Mouse (Mus musculus) bone marrow, adult 2 months (tissue): ENCODE results near the gene Aspm. TPM values are rescaled to one million over a fixed set of nuclear protein-coding genes. Genes with fewer than 3 reads are reported as not detected.
"Not testable (repeated sequence)": the region's sequence is repeated elsewhere in the genome, so short reads cannot be mapped to it uniquely, and the experiment has no call there.

ENCODE experiments used
- H3K27ac ChIP-seq: fragments of 200-500 bp; 2 replicates; pipeline ENCODE4 v1.5.1; 2012; ENCODE audit warnings: low read depth, mild to moderate bottlenecking, control low read depth, inconsistent platforms, low read length; ENCODE audit not compliant: control insufficient read depth, poor library complexity, insufficient read depth
- H3K4me1 ChIP-seq: fragments of 200-500 bp; 2 replicates; pipeline ENCODE4 v1.6.1; 2011; ENCODE audit warnings: low read length; ENCODE audit not compliant: control insufficient read depth, insufficient read depth
- H3K4me3 ChIP-seq: fragments of 200-500 bp; replicated peaks from 2 replicates; pipeline ENCODE3; 2011; ENCODE audit warnings: mild to moderate bottlenecking, low read depth, low read length, control low read depth; ENCODE audit not compliant: control insufficient read depth
- CTCF ChIP-seq: fragments of 200-500 bp; IDR thresholded peaks from 2 replicates; pipeline ENCODE4 v1.5.1; 2011; ENCODE audit warnings: low read length, control low read depth; ENCODE audit not compliant: control insufficient read depth, insufficient read depth
- POLR2A ChIP-seq: fragments of 200-500 bp; IDR thresholded peaks from 2 replicates; pipeline ENCODE4 v1.6.1; 2011; ENCODE audit warnings: low read depth, mild to moderate bottlenecking, control low read depth, low read length, borderline replicate concordance; ENCODE audit not compliant: control insufficient read depth
- WGBS: fragments of 180-500 bp; shearing (Covaris S2); methylation state at CpG from one replicate; pipeline ENCODE4 v1.1.7; 2018; 5-methylcytosine and 5-hydroxymethylcytosine counted together
- polyA plus RNA-seq: library from polyadenylated mRNA; stranded (reverse); fragments of >200 nt; gene quantifications from 2 replicates; pipeline ENCODE4 v1.2.4, GENCODE M21; 2011; ENCODE audit warnings: low replicate concordance; ENCODE audit not compliant: missing spikeins, insufficient read depth, insufficient read length

Gene Aspm
- polyA plus RNA-seq, result 12.3 and 18.4 TPM in 2 replicates

- Histone ChIP-seq H3K27ac (peak within 1 kb of the TSS; percentile 82), H3K4me1 (no peaks in the 10 kb centered on the region; the same call in 1 of the 2 replicates), H3K4me3 (peak within 1 kb of the TSS; percentile 90)
- TF ChIP-seq POLR2A, result no peak; the same call in 1 of the 2 replicates
- no peak for TF ChIP-seq CTCF
- WGBS, result under 1% methylated on average over 65 of the region's 65 CpGs
Observed at GRCm38 (mm10) chr1:139454340-139455225, at the start of gene Aspm. Gene Aspm (plus strand): TSS chr1:139454772.

- Histone ChIP-seq H3K4me3 (no peak overlapping the region), H3K27ac (no peak overlapping the region), H3K4me1 (no peaks in the 10 kb centered on the region)
- TF ChIP-seq CTCF, result no peak
- TF ChIP-seq POLR2A, result no peak
Observed at GRCm38 (mm10) chr1:139405766-139406165, 48.8 kb upstream of the Aspm start.

- Histone ChIP-seq H3K27ac (no peak overlapping the region), H3K4me3 (no peak overlapping the region), H3K4me1 (no peaks in the 10 kb centered on the region)
- no peak for TF ChIP-seq POLR2A
- TF ChIP-seq CTCF, result no peak
- 56% methylated on average over 5 of the region's 5 CpGs for WGBS
Observed at GRCm38 (mm10) chr1:139407701-139408100, 46.9 kb upstream of the Aspm start.

- H3K4me1 ChIP-seq, H3K27ac ChIP-seq, H3K4me3 ChIP-seq: not testable (repeated sequence)
- WGBS, result 84% methylated on average over 2 of the region's 2 CpGs
Observed at GRCm38 (mm10) chr1:139412365-139412764, 42.2 kb upstream of the Aspm start.

GRCm38 (mm10) chr1:139413465-139413864 lies 41.1 kb upstream of the Aspm start:
- TF ChIP-seq POLR2A (no peak), CTCF (no peak)
- Histone ChIP-seq H3K4me1 (no peaks in the 10 kb centered on the region; the same call in 1 of the 2 replicates), H3K27ac (no peak overlapping the region), H3K4me3 (no peak overlapping the region)
- 15% methylated on average over 3 of the region's 3 CpGs for WGBS

- peaks cover 2% of the 10 kb centered on the region for H3K4me1 ChIP-seq
- WGBS, result under 1% methylated on average over 8 of the region's 8 CpGs
- no peak overlapping the region; the same call in 1 of the 2 replicates for H3K27ac ChIP-seq
- H3K4me3 ChIP-seq, result peak overlapping the region; percentile 83
- TF ChIP-seq POLR2A (no peak), CTCF (no peak)
Observed at GRCm38 (mm10) chr1:139421521-139421874, 33.1 kb upstream of the Aspm start.

- 0 out of 2 replicates have a peak, but pooled peaks have one; percentile 5 for TF ChIP-seq POLR2A
- TF ChIP-seq CTCF, result peak; percentile 62
- under 1% methylated on average over 88 of the region's 88 CpGs for WGBS
- Histone ChIP-seq H3K4me3 (peak within 1 kb of the TSS; percentile 83), H3K27ac (peak within 1 kb of the TSS; percentile 80), H3K4me1 (peaks cover 2% of the 10 kb centered on the region)
Observed at GRCm38 (mm10) chr1:139421875-139422791, 32.4 kb upstream of the Aspm start, which contains the start of gene Zbtb41. Gene Zbtb41 (plus strand): TSS chr1:139422288.

GRCm38 (mm10) chr1:139422941-139423340 lies 31.6 kb upstream of the Aspm start:
- TF ChIP-seq CTCF (no peak), POLR2A (no peak)
- 22% methylated on average over 10 of the region's 10 CpGs for WGBS
- peaks cover 2% of the 10 kb centered on the region for H3K4me1 ChIP-seq
- H3K4me3 ChIP-seq, result peak overlapping the region; percentile 1
- no peak overlapping the region for H3K27ac ChIP-seq
